Mouse (Mus musculus) heart, postnatal 0 days (tissue): Measurements from ENCODE around the gene Rps3.

Source experiments
- CTCF ChIP-seq: IDR thresholded peaks from 2 replicates; pipeline ENCODE4 v1.5.1; 2016; ENCODE audit warnings: antibody characterized with exemption, control low read depth, low read depth
- EP300 ChIP-seq: IDR thresholded peaks from 2 replicates; pipeline ENCODE4 v1.6.1; 2016; ENCODE audit warnings: antibody characterized with exemption, low read depth

GRCm38 (mm10) chr7:99477235-99477634 is 6.3 kb downstream of the Rps3 start:
- TF ChIP-seq CTCF, result no peak
- no peak for TF ChIP-seq EP300
